Mouse (Mus musculus): Measurements from ENCODE around the gene 2210016L21Rik. TPM values are rescaled to one million over a fixed set of nuclear protein-coding genes. Genes with fewer than 3 reads are reported as not detected.

2210016L21Rik gene
- polyA plus RNA-seq (2017; shearing (Covaris generic)), result 34.7 TPM

DNA sequence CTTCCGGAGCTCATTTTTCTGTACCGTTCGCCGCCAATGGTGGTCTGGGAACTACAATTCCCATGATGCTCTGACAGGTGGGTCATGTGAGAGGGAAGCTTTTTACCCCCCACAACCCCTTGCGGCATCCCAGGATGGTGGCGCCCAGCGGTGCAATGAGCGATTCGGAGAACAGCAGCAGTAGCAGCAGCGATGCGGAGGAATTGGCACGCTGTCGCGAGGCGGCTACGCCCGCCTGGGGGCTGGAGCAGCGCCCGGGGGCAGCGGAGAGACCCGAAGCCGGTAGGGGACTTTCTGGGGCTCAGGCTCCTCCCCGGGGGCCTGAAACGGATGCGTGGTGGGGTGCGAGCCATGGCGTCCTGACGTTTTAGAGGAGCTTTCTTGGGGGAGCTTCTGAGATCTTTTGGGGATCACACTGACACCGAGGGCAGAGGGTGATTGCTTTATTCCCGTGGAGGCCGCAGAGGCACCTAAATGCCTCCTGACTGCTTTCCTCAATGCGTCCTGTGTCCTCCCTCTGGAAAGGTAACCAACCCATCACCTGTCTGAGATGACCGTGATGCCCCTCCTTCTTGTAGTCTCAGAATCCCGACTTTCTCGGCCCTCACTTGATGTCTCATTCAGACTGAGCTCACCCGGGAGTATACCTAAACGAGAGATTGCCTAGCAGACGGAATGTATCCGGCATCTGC lies at the start of gene 2210016L21Rik:
Gene 2210016L21Rik, plus strand, starts transcription at position 85 of the 692 bp plus-strand sequence.

DNA sequence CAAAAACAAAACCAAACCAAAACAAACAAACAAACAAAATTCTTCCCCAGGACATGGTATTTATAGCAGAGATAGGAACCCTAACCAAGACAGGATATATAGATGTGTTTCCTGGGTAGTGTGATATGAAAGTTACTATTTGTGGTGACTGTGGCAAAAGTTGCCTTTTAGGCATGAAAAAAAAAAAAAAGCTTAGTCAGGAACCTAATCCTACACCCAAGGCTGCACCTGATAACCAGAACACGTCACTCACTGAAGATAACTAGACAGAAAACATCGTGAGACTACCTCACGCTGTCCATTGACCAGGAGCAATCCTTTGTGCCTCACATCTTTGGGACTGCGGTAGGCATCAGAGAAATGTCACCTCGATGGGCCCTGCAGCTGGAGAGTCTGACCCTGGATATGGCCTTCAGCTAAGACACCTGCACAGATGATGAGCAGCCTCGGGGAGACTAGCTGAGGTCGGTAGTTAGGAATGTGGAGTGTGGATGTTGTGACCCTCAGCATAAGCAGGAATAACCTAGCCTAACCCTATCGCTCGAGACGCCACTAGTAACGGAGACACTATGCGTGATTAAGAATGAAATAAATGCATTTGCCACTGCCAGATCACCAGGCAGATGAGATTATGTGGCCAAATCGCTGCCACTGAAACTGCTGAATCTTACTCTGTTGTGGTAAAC lies 45.1 kb upstream of the 2210016L21Rik start, which contains the start of gene Oasl2:
Gene Oasl2, plus strand, starts transcription at position 249 of the 686 bp plus-strand sequence.

DNA sequence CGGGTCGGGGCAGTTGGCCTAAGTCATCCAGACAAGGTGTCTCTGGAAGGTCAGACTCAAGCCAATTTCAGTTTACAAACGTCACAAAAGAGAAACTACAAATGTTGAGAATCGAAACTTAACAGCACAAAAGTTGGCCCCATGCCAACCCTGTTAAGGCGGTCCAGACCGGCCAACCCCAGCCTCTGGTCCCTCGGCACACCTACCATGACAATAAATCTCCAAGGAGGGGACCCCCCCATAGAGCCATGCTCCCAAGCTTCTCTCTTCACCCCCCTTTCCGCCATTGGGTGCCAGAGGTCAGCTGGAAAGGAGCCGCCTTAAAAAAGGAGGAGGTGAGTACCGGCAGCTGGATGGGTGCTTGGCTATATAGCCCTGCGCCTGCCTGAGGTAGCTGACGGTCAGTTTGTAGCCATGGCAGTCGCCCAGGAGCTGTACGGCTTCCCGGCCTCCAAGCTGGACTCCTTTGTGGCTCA lies 18.9 kb upstream of the 2210016L21Rik start, which contains the start of gene Oasl1:
Gene Oasl1, plus strand, starts transcription at position 243 of the 476 bp plus-strand sequence.

DNA sequence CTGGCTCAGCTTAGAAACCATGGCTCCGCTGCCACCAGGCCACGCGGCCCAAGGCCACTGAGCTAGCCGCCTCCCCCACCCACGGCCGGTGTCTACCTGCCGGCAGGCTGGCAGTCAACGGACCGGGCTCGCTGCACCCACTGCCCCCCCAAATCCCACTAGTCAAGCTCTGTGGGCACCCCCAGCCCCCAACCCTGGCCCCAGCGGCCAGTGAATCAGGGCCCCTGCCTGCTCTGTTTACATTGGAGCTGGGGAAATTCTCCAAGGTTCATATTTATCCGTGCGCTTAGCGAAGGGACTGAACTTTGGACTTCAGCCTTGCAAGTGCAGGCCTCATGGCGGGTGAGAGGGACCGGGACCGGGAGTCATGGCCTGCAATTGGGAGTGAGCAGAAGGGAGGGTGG lies 28.9 kb downstream of the 2210016L21Rik start, which contains the start of gene Hnf1a:
Gene Hnf1a, minus strand, starts transcription at position 271 of the 404 bp plus-strand sequence.

Other genes with a start within 250 kb of the 2210016L21Rik start
- 17.0 TPM for gene Tchp, start 234.4 kb upstream of the 2210016L21Rik start, polyA plus RNA-seq (2017; shearing (Covaris generic))
- gene Ankrd13a, start 167.5 kb upstream of the 2210016L21Rik start, polyA plus RNA-seq (2017; shearing (Covaris generic)), result 208 TPM
- 158 TPM for gene Git2, start 166.6 kb upstream of the 2210016L21Rik start, polyA plus RNA-seq (2017; shearing (Covaris generic))
- gene 1500011B03Rik, start 118.7 kb upstream of the 2210016L21Rik start, polyA plus RNA-seq (2017; shearing (Covaris generic)), result 49.4 TPM
- gene 4930519G04Rik, start 88.5 kb upstream of the 2210016L21Rik start, polyA plus RNA-seq (2017; shearing (Covaris generic)), result not detected
- gene Gm9936, start 83.5 kb upstream of the 2210016L21Rik start, polyA plus RNA-seq (2017; shearing (Covaris generic)), result not detected
- 9.0 TPM for gene Oasl2, start 45.2 kb upstream of the 2210016L21Rik start, polyA plus RNA-seq (2017; shearing (Covaris generic))
- gene Oasl1, start 18.9 kb upstream of the 2210016L21Rik start, polyA plus RNA-seq (2017; shearing (Covaris generic)), result 5.1 TPM
- 0.15 TPM for gene Hnf1a, start 28.9 kb downstream of the 2210016L21Rik start, polyA plus RNA-seq (2017; shearing (Covaris generic))
- gene Sppl3, start 69.0 kb downstream of the 2210016L21Rik start, polyA plus RNA-seq (2017; shearing (Covaris generic)), result 64.1 TPM
- not detected for gene Gm10401, start 156.1 kb downstream of the 2210016L21Rik start, polyA plus RNA-seq (2017; shearing (Covaris generic))
- gene Acads, start 177.2 kb downstream of the 2210016L21Rik start, polyA plus RNA-seq (2017; shearing (Covaris generic)), result 20.8 TPM
- 38.8 TPM for gene Unc119b, start 192.8 kb downstream of the 2210016L21Rik start, polyA plus RNA-seq (2017; shearing (Covaris generic))
- 101 TPM for gene Mlec, start 216.0 kb downstream of the 2210016L21Rik start, polyA plus RNA-seq (2017; shearing (Covaris generic))

Data from naive thymus-derived CD4-positive, alpha-beta T cell, adult 5 months (primary cell).